Mouse (Mus musculus) testis, adult 2 months (tissue): Measurements from ENCODE around the gene Panx3. TPM values are rescaled to one million over a fixed set of nuclear protein-coding genes. Genes with fewer than 3 reads are reported as not detected.

Experiments
- H3K27ac ChIP-seq: fragments of 200-500 bp; 2 replicates; pipeline ENCODE4 v1.5.1; 2012; ENCODE audit warnings: low read depth, low read length; ENCODE audit not compliant: control insufficient read depth, insufficient read depth
- H3K27me3 ChIP-seq: fragments of 200-500 bp; 2 replicates; pipeline ENCODE4 v1.6.1; 2012; ENCODE audit warnings: mild to moderate bottlenecking, low read length, moderate library complexity; ENCODE audit not compliant: control insufficient read depth, insufficient read depth
- H3K36me3 ChIP-seq: fragments of 200-500 bp; 2 replicates; pipeline ENCODE4 v1.6.1; 2012; ENCODE audit warnings: mild to moderate bottlenecking, low read length; ENCODE audit not compliant: control insufficient read depth, insufficient read depth
- H3K4me1 ChIP-seq: fragments of 200-500 bp; 2 replicates; pipeline ENCODE4 v1.6.1; 2012; ENCODE audit warnings: low read length; ENCODE audit not compliant: control insufficient read depth, insufficient read depth
- H3K4me3 ChIP-seq: fragments of 200-500 bp; 2 replicates; pipeline ENCODE4 v1.5.1; 2012; ENCODE audit warnings: low read depth, mild to moderate bottlenecking, low read length, moderate library complexity, mixed read lengths; ENCODE audit not compliant: control insufficient read depth
- CTCF ChIP-seq: fragments of 200-500 bp; IDR thresholded peaks from 2 replicates; pipeline ENCODE4 v1.5.1; 2012; ENCODE audit warnings: low read depth, mild to moderate bottlenecking, inconsistent platforms, low read length, moderate library complexity; ENCODE audit not compliant: control insufficient read depth, insufficient read depth, insufficient replicate concordance
- POLR2A ChIP-seq: fragments of 200-500 bp; IDR thresholded peaks from 2 replicates; pipeline ENCODE4 v1.6.1; 2012; ENCODE audit warnings: low read depth, mild to moderate bottlenecking, inconsistent platforms, low read length, moderate library complexity; ENCODE audit not compliant: control insufficient read depth
- polyA plus RNA-seq: library from polyadenylated mRNA; depleted of rRNA; stranded (reverse); fragments of >200 nt; gene quantifications from 2 replicates; pipeline ENCODE4 v1.2.3, GENCODE M21; 2012

Gene Panx3
- polyA plus RNA-seq, 1 experiment = 0.70 TPM

- Histone ChIP-seq H3K4me3 (no peak overlapping the region), H3K36me3 (no peaks in the 10 kb centered on the region), H3K27ac (no peak overlapping the region), H3K27me3 (no peaks in the 10 kb centered on the region), H3K4me1 (no peaks in the 10 kb centered on the region; the same call in 1 of the 2 replicates)
- no peak for TF ChIP-seq POLR2A
- TF ChIP-seq CTCF = no peak
Observed at GRCm38 (mm10) chr9:37670261-37670660, 1.2 kb upstream of the Panx3 start.

DNA sequence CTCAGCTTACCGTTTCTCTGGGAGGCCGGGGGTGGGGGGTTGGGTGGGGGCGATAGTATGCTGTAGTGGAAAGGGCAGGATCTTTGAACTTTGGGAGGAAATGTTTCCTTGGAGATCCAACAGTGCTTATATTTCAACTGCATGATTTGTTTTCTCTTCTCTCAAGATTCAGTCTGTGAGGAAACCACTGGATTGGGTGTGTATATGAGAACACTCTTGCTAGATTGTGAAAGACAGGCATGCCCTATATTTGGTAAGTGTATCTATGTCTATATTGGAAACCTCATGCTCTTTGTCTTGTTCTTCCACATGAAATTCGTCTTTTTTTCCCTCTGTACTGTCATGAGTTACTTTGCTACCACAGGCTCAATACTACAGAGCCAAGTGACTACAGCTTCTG is 643 bp upstream of the Panx3 start:
- Histone ChIP-seq H3K36me3 (no peaks in the 10 kb centered on the region), H3K27ac (no peak overlapping the region), H3K27me3 (no peaks in the 10 kb centered on the region), H3K4me3 (no peak overlapping the region), H3K4me1 (no peaks in the 10 kb centered on the region; the same call in 1 of the 2 replicates)
- no peak for TF ChIP-seq POLR2A
- no peak for TF ChIP-seq CTCF

DNA sequence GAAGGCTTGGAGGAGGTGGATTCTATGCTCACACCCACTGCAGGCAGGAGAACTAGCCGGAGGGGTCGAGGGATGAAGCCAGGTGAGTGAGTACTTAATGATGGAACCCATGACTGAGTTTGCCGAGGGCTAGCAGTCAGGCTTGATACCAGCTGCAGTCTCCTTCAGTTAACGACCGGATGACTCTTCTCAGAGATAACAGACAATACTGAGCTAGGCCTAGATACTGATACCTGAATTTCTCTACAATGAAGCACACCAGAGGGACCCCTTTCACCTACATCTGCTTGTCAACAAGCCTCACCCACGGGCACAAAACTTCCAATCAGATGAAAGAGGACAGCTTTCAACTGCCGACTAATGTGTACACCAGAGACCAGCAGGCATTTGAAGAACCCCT is 3.0 kb downstream of the Panx3 start:
- Histone ChIP-seq H3K4me1 (no peaks in the 10 kb centered on the region; the same call in 1 of the 2 replicates), H3K4me3 (no peak overlapping the region), H3K27ac (no peak overlapping the region), H3K36me3 (no peaks in the 10 kb centered on the region), H3K27me3 (no peaks in the 10 kb centered on the region)
- no peak for TF ChIP-seq POLR2A
- TF ChIP-seq CTCF = no peak

GRCm38 (mm10) chr9:37664604-37665003 is 4.4 kb downstream of the Panx3 start:
- H3K36me3 ChIP-seq = no peaks in the 10 kb centered on the region
- H3K4me1 ChIP-seq = no peaks in the 10 kb centered on the region; the same call in 1 of the 2 replicates
- no peak for TF ChIP-seq POLR2A
- TF ChIP-seq CTCF = no peak

DNA sequence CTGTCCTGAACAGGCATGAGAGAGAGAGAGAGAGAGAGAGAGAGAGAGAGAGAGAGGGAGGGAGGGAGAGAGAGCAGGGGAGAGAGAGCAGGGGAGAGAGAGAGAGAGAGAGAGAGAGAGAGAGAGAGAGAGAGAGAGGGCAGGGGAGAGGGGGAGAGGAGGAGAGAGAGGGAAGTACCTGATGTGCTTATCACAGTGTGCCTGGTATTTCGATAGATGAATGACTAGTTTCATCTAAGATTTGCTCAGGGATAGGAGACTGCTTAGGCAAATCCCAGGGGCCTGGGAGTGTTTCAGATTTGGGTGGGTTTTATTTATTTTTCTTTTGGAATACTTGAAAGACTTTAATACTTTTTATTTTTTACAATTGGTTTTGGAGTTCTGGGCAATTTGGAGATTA is 5.8 kb downstream of the Panx3 start:
- no peaks in the 10 kb centered on the region for H3K4me1 ChIP-seq
- TF ChIP-seq POLR2A = no peak
- no peak for TF ChIP-seq CTCF
- no peaks in the 10 kb centered on the region for H3K36me3 ChIP-seq
- H3K27me3 ChIP-seq = no peaks in the 10 kb centered on the region
- H3K27ac ChIP-seq = no peak overlapping the region
- no peak overlapping the region for H3K4me3 ChIP-seq

More at GRCm38 (mm10) chr9:37664604-37665003, 4.4 kb downstream of the Panx3 start:
- Histone ChIP-seq H3K27ac (no peak overlapping the region), H3K27me3 (no peaks in the 10 kb centered on the region), H3K4me3 (no peak overlapping the region)

DNA sequence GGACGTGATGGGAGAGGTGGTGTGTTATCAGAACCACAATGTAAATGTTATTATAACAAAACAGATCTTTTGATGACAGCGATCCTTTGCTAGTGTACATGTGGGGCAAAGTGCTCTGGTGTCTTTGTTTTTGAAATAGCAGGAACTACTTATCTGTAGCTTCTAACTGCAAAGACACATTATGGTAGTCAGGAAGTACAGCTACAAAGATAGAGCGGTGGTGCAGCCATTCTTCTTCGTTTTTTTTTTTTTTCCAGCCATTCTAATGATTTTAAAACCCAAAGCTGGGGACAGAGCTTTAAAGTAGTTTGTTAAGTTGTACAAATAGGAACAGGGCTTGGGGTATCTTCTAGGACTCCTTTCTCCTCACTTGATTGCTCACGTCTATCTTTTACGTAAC is 9.6 kb downstream of the Panx3 start:
- no peak overlapping the region for H3K27ac ChIP-seq
- H3K27me3 ChIP-seq = no peaks in the 10 kb centered on the region
- H3K4me1 ChIP-seq = no peaks in the 10 kb centered on the region; the same call in 1 of the 2 replicates
- no peak overlapping the region for H3K4me3 ChIP-seq
- H3K36me3 ChIP-seq = no peaks in the 10 kb centered on the region
- no peak for TF ChIP-seq CTCF
- TF ChIP-seq POLR2A = no peak

DNA sequence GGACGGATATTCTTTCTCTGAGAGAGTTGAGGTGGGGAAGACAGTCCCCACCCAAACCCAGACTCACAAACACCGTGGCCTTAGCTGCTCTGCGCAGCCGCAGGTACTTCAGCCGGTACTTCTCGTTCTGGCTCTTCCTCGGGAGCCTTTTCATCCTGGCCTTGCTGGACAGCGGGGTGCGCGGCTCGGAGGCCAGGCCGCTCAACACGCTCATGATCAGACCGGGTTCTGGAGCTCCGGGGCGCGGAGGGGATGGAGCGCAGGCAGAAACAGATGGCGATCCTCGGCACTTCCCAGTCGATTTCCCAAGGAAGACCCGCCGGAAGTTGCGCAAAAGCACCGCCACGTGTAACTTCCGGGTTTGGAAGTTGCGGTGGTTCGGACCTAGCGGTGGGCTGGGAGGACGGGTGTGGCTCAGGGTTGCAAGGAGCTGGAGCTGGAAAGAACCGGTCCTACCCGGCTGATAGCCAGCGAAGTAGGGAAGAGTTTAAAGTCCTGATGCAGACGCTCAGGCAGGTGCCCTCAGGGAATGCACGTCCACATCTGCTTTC is 12.0 kb downstream of the Panx3 start, which contains the start of gene Tbrg1:
Gene Tbrg1 (minus strand): TSS at position 382 of the 551 bp plus-strand sequence.
- Histone ChIP-seq H3K27ac (peak within 1 kb of the TSS; percentile 91), H3K27me3 (no peaks in the 10 kb centered on the region), H3K4me1 (no peaks in the 10 kb centered on the region; the same call in 1 of the 2 replicates), H3K36me3 (no peaks in the 10 kb centered on the region; the same call in 1 of the 2 replicates), H3K4me3 (peak within 1 kb of the TSS; percentile 98)
- peak; percentile 87 for TF ChIP-seq POLR2A
- no peak for TF ChIP-seq CTCF
